Mouse (Mus musculus) neural tube, embryonic 13.5 days (tissue): ENCODE results near the gene Ankzf1. TPM values are rescaled to one million over a fixed set of nuclear protein-coding genes. Genes with fewer than 3 reads are reported as not detected.

Experiments used
- microRNA-seq: library from miRNA; unstranded; fragments of <30 nt; microRNA quantifications from one replicate; pipeline ENCODE4, GENCODE M21; 2016
- polyA plus RNA-seq: library from polyadenylated mRNA; unstranded; fragments of >200 nt; fragmentation: Nextera tagmentation; extraction: Ambion mirVana; gene quantifications from 2 replicates; pipeline ENCODE4 v1.2.1, GENCODE M21; 2015

Ankzf1 gene
- polyA plus RNA-seq, 1 experiment from 2014 or later = 22.2 TPM

Small RNA genes within 50 kb of the gene (microRNA-seq; reads per million reads assigned to microRNA genes)
- gene Gm27943 = not detected

Other genes with a start within 250 kb of the Ankzf1 start
- 0.26 and 0.29 TPM in 2 replicates for gene Ihh, start 240.5 kb upstream of the Ankzf1 start, polyA plus RNA-seq
- gene Nhej1, start 67.0 kb upstream of the Ankzf1 start, polyA plus RNA-seq = 8.5 and 8.9 TPM in 2 replicates
- gene Slc23a3, start 58.3 kb upstream of the Ankzf1 start, polyA plus RNA-seq = not detected in 2 replicates
- gene Cnppd1, start 49.4 kb upstream of the Ankzf1 start, polyA plus RNA-seq = 60.2 and 64.6 TPM in 2 replicates
- 104 and 115 TPM in 2 replicates for gene Retreg2, start 49.4 kb upstream of the Ankzf1 start, polyA plus RNA-seq
- 38.8 and 45.9 TPM in 2 replicates for gene Zfand2b, start 23.5 kb upstream of the Ankzf1 start, polyA plus RNA-seq
- 40.3 and 47.8 TPM in 2 replicates for gene Abcb6, start 11.8 kb upstream of the Ankzf1 start, polyA plus RNA-seq
- gene Atg9a, start within 50 bp of the Ankzf1 start, polyA plus RNA-seq = 49.4 and 50.8 TPM in 2 replicates
- gene Glb1l, start 18.7 kb downstream of the Ankzf1 start, polyA plus RNA-seq = 16.6 and 19.7 TPM in 2 replicates
- 128 and 138 TPM in 2 replicates for gene Stk16, start 18.7 kb downstream of the Ankzf1 start, polyA plus RNA-seq
- gene Tuba4a, start 27.7 kb downstream of the Ankzf1 start, polyA plus RNA-seq = 10.5 and 10.6 TPM in 2 replicates
- not detected in 2 replicates for gene A630095N17Rik, start 40.0 kb downstream of the Ankzf1 start, polyA plus RNA-seq
- 68.2 and 73.0 TPM in 2 replicates for gene Dnajb2, start 44.3 kb downstream of the Ankzf1 start, polyA plus RNA-seq
- 15.8 and 19.2 TPM in 2 replicates for gene Ptprn, start 72.4 kb downstream of the Ankzf1 start, polyA plus RNA-seq
- gene Resp18, start 86.3 kb downstream of the Ankzf1 start, polyA plus RNA-seq = 116 and 131 TPM in 2 replicates
- gene Dnpep, start 125.8 kb downstream of the Ankzf1 start, polyA plus RNA-seq = 187 and 190 TPM in 2 replicates
- gene Des, start 168.2 kb downstream of the Ankzf1 start, polyA plus RNA-seq = 3.3 and 7.7 TPM in 2 replicates
- gene Speg, start 183.1 kb downstream of the Ankzf1 start, polyA plus RNA-seq = 17.8 and 21.4 TPM in 2 replicates
- gene Gmppa, start 243.8 kb downstream of the Ankzf1 start, polyA plus RNA-seq = 74.4 and 75.9 TPM in 2 replicates